Mouse (Mus musculus): Measurements from ENCODE around the gene Zfp106. TPM values are rescaled to one million over a fixed set of nuclear protein-coding genes. Genes with fewer than 3 reads are reported as not detected.

Zfp106 gene
- total RNA-seq, 2 experiments from 2014 or later, result 148 to 150 TPM

GRCm38 (mm10) chr2:120484241-120484640 is 79.4 kb downstream of the Zfp106 start:
- no peak for DNase-seq (ENCODE audit: low spot score in 2 of 2)
- intact Hi-C loops (cut with DNase I), result no loop called here

GRCm38 (mm10) chr2:120482506-120483389 is 80.9 kb downstream of the Zfp106 start:
- DNase-seq (ENCODE audit: low spot score in 2 of 2), result no peak
- intact Hi-C loops (cut with DNase I), result no loop called here

GRCm38 (mm10) chr2:120481921-120482320 is 81.7 kb downstream of the Zfp106 start:
- intact Hi-C loops (cut with DNase I), result loop anchor here (2.0 kb wide), 1 partner anchor 189 kb away; no protein-coding TSS in a partner anchor
- no peak for DNase-seq (ENCODE audit: low spot score in 2 of 2)

GRCm38 (mm10) chr2:120478600-120478999 is 85.0 kb downstream of the Zfp106 start:
- peak; percentile 67 to 79 for DNase-seq (ENCODE audit: low spot score in 2 of 2)
- intact Hi-C loops (cut with DNase I), result no loop called here

GRCm38 (mm10) chr2:120476277-120477087 is 87.2 kb downstream of the Zfp106 start:
- no peak for DNase-seq (ENCODE audit: low spot score in 2 of 2)
- intact Hi-C loops (cut with DNase I), result no loop called here

GRCm38 (mm10) chr2:120470856-120471255 is 92.8 kb downstream of the Zfp106 start:
- intact Hi-C loops (cut with DNase I), result no loop called here

GRCm38 (mm10) chr2:120469715-120470114 is 93.9 kb downstream of the Zfp106 start:
- intact Hi-C loops (cut with DNase I), result no loop called here
- DNase-seq (ENCODE audit: low spot score in 2 of 2), result no peak

More at GRCm38 (mm10) chr2:120470856-120471255, 92.8 kb downstream of the Zfp106 start:
- DNase-seq (ENCODE audit: low spot score in 2 of 2), result no peak

- no peak for DNase-seq (ENCODE audit: low spot score in 2 of 2)
- intact Hi-C loops (cut with DNase I), result no loop called here
Measured at GRCm38 (mm10) chr2:120469220-120469619, 94.4 kb downstream of the Zfp106 start.

GRCm38 (mm10) chr2:120468011-120468410 is 95.6 kb downstream of the Zfp106 start:
- DNase-seq (ENCODE audit: low spot score in 2 of 2), result no peak
- intact Hi-C loops (cut with DNase I), result no loop called here

- intact Hi-C loops (cut with DNase I), result no loop called here
Measured at GRCm38 (mm10) chr2:120465397-120465785, 98.3 kb downstream of the Zfp106 start.

GRCm38 (mm10) chr2:120464732-120465396 is 98.8 kb downstream of the Zfp106 start:
- intact Hi-C loops (cut with DNase I), result no loop called here
- no peak for DNase-seq (ENCODE audit: low spot score in 2 of 2)

More at GRCm38 (mm10) chr2:120465397-120465785, 98.3 kb downstream of the Zfp106 start:
- no peak for DNase-seq (ENCODE audit: low spot score in 2 of 2)

- intact Hi-C loops (cut with DNase I), result no loop called here
- DNase-seq (ENCODE audit: low spot score in 2 of 2), result no peak
Measured at GRCm38 (mm10) chr2:120464091-120464490, 99.6 kb downstream of the Zfp106 start.

- intact Hi-C loops (cut with DNase I), result no loop called here
- no peak for DNase-seq (ENCODE audit: low spot score in 2 of 2)
Measured at GRCm38 (mm10) chr2:120463328-120463727, 100.3 kb downstream of the Zfp106 start.

GRCm38 (mm10) chr2:120460216-120460615 is 103.4 kb downstream of the Zfp106 start:
- intact Hi-C loops (cut with DNase I), result no loop called here
- no peak for DNase-seq (ENCODE audit: low spot score in 2 of 2)

Other genes with a start within 250 kb of the Zfp106 start
- gene Pla2g4f, start 249.7 kb downstream of the Zfp106 start, total RNA-seq (2021), result not detected
- 10 to 100 TPM; 68.7 to 69.9 TPM for gene Vps39, start 210.7 kb downstream of the Zfp106 start, total RNA-seq (2021)
- 10 to 100 TPM; 12.6 to 15.7 TPM for gene Ganc, start 159.9 kb downstream of the Zfp106 start, total RNA-seq (2021)
- 10 to 100 TPM; 41.3 to 44.4 TPM for gene Tmem87a, start 159.7 kb downstream of the Zfp106 start, total RNA-seq (2021)
- 1 to 10 TPM; 5.8 to 6.7 TPM for gene Capn3, start 107.8 kb downstream of the Zfp106 start, total RNA-seq (2021)
- 10 to 100 TPM; 15.9 to 24.3 TPM for gene Snap23, start 3.8 kb upstream of the Zfp106 start, total RNA-seq (2021)
- gene Haus2, start 45.5 kb upstream of the Zfp106 start, total RNA-seq (2021), result 10 to 100 TPM; 14.8 to 15.6 TPM
- 10 to 100 TPM; 40.6 to 46.8 TPM for gene Lrrc57, start 45.7 kb upstream of the Zfp106 start, total RNA-seq (2021)
- 1 to 10 TPM; 7.1 to 9.3 TPM for gene Stard9, start 65.3 kb upstream of the Zfp106 start, total RNA-seq (2021)

Measured in left cerebral cortex, postnatal 25 days (tissue).